Mouse (Mus musculus) ES-Bruce4 (cell line): ENCODE results near the gene R3hdm4. TPM values are rescaled to one million over a fixed set of nuclear protein-coding genes. Genes with fewer than 3 reads are reported as not detected.

Source experiments
- H3K27ac ChIP-seq: 2 replicates; pipeline ENCODE4 v1.5.1; 2012; ENCODE audit warnings: low read length, inconsistent platforms; ENCODE audit not compliant: insufficient read depth
- H3K27me3 ChIP-seq: 2 replicates; pipeline ENCODE4 v1.6.1; 2012; ENCODE audit warnings: mild to moderate bottlenecking, low read length, inconsistent platforms; ENCODE audit not compliant: control insufficient read depth, poor library complexity, insufficient read depth, severe bottlenecking
- H3K36me3 ChIP-seq: 2 replicates; pipeline ENCODE4 v1.6.1; 2012; ENCODE audit warnings: inconsistent platforms, mild to moderate bottlenecking, low read length, moderate library complexity; ENCODE audit not compliant: control insufficient read depth, poor library complexity, insufficient read depth, severe bottlenecking
- H3K4me1 ChIP-seq: one replicate; pipeline ENCODE4 v1.8.1; 2011; ENCODE audit warnings: low read length; ENCODE audit not compliant: control insufficient read depth, insufficient read depth
- H3K4me3 ChIP-seq: 2 replicates; pipeline ENCODE4 v1.5.1; 2011; ENCODE audit warnings: low read depth, mild to moderate bottlenecking, low read length
- H3K9ac ChIP-seq: 2 replicates; pipeline ENCODE4 v1.6.1; 2012; ENCODE audit warnings: low read depth, mild to moderate bottlenecking, inconsistent platforms; ENCODE audit not compliant: poor library complexity, severe bottlenecking
- H3K9me3 ChIP-seq: replicated peaks from 2 replicates; pipeline ENCODE4 v1.6.1; 2012; ENCODE audit warnings: mild to moderate bottlenecking, low read length, inconsistent platforms; ENCODE audit not compliant: control insufficient read depth, poor library complexity, insufficient read depth, severe bottlenecking
- CTCF ChIP-seq: IDR thresholded peaks from one replicate; pipeline ENCODE4 v1.8.1; 2011; ENCODE audit warnings: low read depth, low read length
- EP300 ChIP-seq: IDR thresholded peaks from 2 replicates; pipeline ENCODE4 v1.6.1; 2011; ENCODE audit warnings: low read depth, low read length; ENCODE audit not compliant: insufficient read depth
- POLR2A ChIP-seq: IDR thresholded peaks from one replicate; pipeline ENCODE4 v1.8.1; 2011; ENCODE audit warnings: low read length; ENCODE audit not compliant: insufficient read depth
- polyA plus RNA-seq: library from polyadenylated mRNA; stranded (reverse); fragments of >200 nt; gene quantifications from 2 replicates; pipeline ENCODE4 v1.2.4, GENCODE M21; 2011; ENCODE audit warnings: low read depth; ENCODE audit not compliant: missing spikeins, insufficient read depth, insufficient read length

Gene R3hdm4
- polyA plus RNA-seq, 1 experiment: 49.4 TPM

- H3K4me1 ChIP-seq: no peaks in the 10 kb centered on the region
- no peak overlapping the region for H3K4me3 ChIP-seq
- H3K9ac ChIP-seq: no peak overlapping the region
- TF ChIP-seq CTCF (no peak), EP300 (no peak), POLR2A (no peak)
- peaks cover 34% of the 10 kb centered on the region for H3K36me3 ChIP-seq
- H3K27me3 ChIP-seq: no peaks in the 10 kb centered on the region
- no peaks in the 10 kb centered on the region for H3K9me3 ChIP-seq
- no peak overlapping the region for H3K27ac ChIP-seq
Observed at GRCm38 (mm10) chr10:79864351-79865188, 56.4 kb downstream of the R3hdm4 start.

DNA sequence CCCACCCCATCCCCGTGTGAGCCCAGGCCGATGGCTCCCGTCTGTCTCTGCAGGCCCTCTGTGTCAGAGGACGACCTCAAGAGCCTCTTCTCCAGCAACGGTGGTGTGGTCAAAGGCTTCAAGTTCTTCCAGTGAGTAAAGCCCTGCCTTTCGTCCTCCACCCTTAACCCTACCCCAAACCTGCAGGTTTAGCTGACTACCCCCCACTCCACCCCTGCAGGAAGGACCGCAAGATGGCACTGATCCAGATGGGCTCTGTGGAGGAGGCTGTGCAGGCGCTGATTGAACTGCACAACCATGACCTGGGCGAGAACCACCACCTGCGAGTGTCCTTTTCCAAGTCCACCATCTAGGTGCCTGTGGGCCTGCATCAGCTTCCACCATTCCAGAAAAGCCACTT, 58.1 kb downstream of the R3hdm4 start:
- no peak for TF ChIP-seq EP300
- TF ChIP-seq POLR2A: no peak
- TF ChIP-seq CTCF: no peak
- Histone ChIP-seq H3K4me1 (no peaks in the 10 kb centered on the region), H3K27me3 (no peaks in the 10 kb centered on the region), H3K36me3 (peaks cover 50% of the 10 kb centered on the region), H3K27ac (no peak overlapping the region), H3K4me3 (no peak overlapping the region), H3K9ac (no peak overlapping the region), H3K9me3 (no peaks in the 10 kb centered on the region)

DNA sequence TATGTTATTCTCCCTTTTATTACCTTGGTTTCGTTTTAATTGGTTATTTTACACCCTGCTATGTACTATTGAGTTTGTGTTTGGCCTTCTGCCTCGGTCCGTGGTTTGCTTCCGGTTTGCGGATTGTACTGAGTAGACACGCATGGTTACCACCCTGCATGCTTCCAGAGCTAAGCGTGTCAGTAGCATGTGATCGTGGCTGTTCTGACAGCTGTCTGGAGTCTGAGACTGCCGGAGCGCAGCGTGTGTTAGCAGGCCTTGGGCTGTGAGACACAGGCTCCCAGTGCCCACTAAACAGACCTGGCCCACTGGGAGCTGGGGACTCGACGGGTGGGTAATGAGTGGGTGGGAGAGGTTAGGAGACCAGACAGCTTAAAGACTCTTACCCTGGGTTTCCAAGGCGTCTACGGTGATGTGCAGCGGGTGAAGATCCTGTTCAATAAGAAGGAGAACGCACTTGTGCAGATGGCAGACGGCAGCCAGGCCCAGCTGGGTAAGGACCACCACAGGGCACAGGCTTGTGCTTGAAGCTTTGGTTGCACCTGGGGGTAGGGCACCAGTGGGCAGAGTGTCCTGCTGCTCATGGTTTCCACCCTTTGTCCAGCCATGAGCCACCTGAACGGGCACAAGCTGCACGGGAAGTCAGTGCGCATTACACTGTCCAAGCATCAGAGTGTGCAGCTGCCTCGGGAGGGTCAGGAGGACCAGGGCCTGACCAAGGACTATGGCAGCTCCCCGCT, 58.8 kb downstream of the R3hdm4 start:
- Histone ChIP-seq H3K9ac (no peak overlapping the region), H3K4me1 (peaks cover 3% of the 10 kb centered on the region)
- TF ChIP-seq CTCF (no peak), POLR2A (no peak), EP300 (no peak)

DNA sequence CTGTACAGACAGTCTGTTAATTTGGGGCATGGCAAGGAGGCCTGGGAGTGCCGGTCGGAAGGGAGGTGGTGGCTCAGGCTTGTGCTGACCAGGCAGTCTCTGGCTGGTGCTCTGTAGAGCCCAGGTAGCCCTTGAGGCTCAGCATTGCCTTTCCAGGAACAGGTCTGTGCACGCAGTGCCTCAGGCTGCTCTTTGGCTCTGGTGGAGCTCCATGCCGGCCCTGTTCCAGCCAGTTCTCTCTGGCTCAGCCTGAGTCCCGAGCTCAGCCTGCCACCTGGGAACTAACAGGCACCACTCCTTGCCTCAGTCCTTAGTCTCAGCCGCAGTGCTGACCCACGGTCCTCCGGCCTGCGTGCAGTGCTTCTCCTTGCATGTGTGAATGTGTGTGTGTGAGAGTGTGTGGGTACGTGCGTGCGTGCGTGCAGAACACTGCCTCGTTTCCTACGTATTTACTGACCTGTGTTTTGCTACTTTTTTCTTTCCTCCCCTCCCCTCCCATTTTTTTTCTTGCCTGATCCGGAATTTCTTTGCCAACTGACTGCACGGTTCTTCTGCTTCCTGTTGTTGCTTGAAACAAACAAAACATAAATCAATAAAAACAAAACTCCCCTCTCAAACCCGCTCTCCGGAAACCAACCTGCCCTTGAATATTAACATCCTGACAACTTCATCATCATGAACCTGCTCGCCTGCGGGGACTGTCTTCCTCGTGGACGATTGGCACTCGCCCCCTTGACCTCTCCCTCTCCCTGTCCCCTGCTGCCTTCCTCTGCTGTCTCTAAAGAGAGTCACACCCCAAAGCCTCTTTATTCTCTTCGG, 59.6 kb downstream of the R3hdm4 start:
- no peak for TF ChIP-seq POLR2A
- no peak for TF ChIP-seq CTCF
- TF ChIP-seq EP300: no peak
- peaks cover 62% of the 10 kb centered on the region for H3K36me3 ChIP-seq
- no peaks in the 10 kb centered on the region for H3K27me3 ChIP-seq
- no peak overlapping the region for H3K9ac ChIP-seq
- peaks cover 5% of the 10 kb centered on the region for H3K4me1 ChIP-seq
- no peak overlapping the region for H3K4me3 ChIP-seq
- no peak overlapping the region for H3K27ac ChIP-seq
- no peaks in the 10 kb centered on the region for H3K9me3 ChIP-seq

More for the DNA sequence above, 58.8 kb downstream of the R3hdm4 start:
- peaks cover 55% of the 10 kb centered on the region for H3K36me3 ChIP-seq
- H3K27ac ChIP-seq: no peak overlapping the region
- H3K4me3 ChIP-seq: no peak overlapping the region
- no peaks in the 10 kb centered on the region for H3K9me3 ChIP-seq
- H3K27me3 ChIP-seq: no peaks in the 10 kb centered on the region

DNA sequence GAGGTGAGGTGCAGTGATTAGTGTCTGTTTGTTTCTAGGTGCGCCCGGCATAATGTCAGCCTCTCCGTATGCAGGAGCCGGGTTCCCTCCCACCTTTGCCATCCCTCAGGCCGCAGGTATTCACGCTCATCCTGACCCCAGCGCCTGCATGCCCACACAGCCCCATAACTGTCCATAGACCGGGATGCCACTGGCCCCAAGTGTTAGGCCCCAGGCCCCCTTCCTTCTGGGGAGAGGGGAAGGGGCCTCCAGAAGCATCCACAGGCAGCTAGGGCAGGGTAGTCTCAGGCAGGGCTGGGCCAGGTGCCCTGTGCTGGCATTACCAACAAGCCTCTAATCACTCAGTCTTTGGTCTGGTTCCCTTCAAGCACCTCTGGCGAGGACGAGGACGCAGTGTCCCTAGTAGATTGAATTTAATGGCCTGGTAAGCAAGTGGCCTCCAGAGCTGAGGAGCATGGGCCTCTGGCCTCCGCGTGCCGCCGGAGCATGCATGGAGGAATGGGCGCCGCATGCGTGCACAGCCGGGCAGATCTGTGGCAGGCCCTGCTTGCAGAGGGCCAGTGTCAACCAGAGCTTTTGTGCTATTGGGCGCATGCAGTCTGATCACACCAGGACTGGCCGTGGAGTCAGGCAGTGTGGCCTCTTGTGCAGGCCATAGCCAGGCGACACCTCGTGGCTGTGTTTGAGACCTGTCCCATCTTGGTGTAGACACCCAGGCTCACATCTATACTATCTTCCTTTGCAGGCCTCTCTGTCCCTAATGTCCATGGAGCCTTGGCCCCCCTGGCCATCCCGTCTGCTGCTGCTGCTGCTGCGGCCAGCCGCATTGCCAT, 60.7 kb downstream of the R3hdm4 start:
- Histone ChIP-seq H3K4me3 (no peak overlapping the region), H3K27me3 (no peaks in the 10 kb centered on the region), H3K27ac (no peak overlapping the region), H3K9me3 (no peaks in the 10 kb centered on the region), H3K36me3 (peaks cover 65% of the 10 kb centered on the region), H3K4me1 (peaks cover 5% of the 10 kb centered on the region), H3K9ac (no peak overlapping the region)
- no peak for TF ChIP-seq CTCF
- TF ChIP-seq EP300: no peak
- TF ChIP-seq POLR2A: no peak

Other genes starting within 250 kb of the R3hdm4 start
- 299 and 319 TPM in 2 replicates for gene Cdc34, start 239.0 kb downstream of the R3hdm4 start, polyA plus RNA-seq
- 2.8 and 3.6 TPM in 2 replicates for gene Gzmm, start 232.2 kb downstream of the R3hdm4 start, polyA plus RNA-seq
- 445 and 449 TPM in 2 replicates for gene Bsg, start 216.7 kb downstream of the R3hdm4 start, polyA plus RNA-seq
- 7.3 and 8.4 TPM in 2 replicates for gene Hcn2, start 204.6 kb downstream of the R3hdm4 start, polyA plus RNA-seq
- gene Polrmt, start 174.6 kb downstream of the R3hdm4 start, polyA plus RNA-seq: 21.9 and 23.0 TPM in 2 replicates
- gene Fgf22, start 166.1 kb downstream of the R3hdm4 start, polyA plus RNA-seq: 1.0 and 1.2 TPM in 2 replicates
- 49.6 and 61.5 TPM in 2 replicates for gene Rnf126, start 154.3 kb downstream of the R3hdm4 start, polyA plus RNA-seq
- gene Fstl3, start 143.9 kb downstream of the R3hdm4 start, polyA plus RNA-seq: 7.7 TPM in 2 replicates
- gene Prss57, start 130.2 kb downstream of the R3hdm4 start, polyA plus RNA-seq: not detected in 2 replicates
- gene Palm, start 127.6 kb downstream of the R3hdm4 start, polyA plus RNA-seq: 53.3 and 53.7 TPM in 2 replicates
- gene Misp, start 100.2 kb downstream of the R3hdm4 start, polyA plus RNA-seq: 4.0 and 6.4 TPM in 2 replicates
- 628 and 695 TPM in 2 replicates for gene Ptbp1, start 66.8 kb downstream of the R3hdm4 start, polyA plus RNA-seq
- 8.7 and 13.1 TPM in 2 replicates for gene Prtn3, start 46.7 kb downstream of the R3hdm4 start, polyA plus RNA-seq
- gene Plppr3, start 46.6 kb downstream of the R3hdm4 start, polyA plus RNA-seq: 6.4 and 8.3 TPM in 2 replicates
- gene Elane, start 35.0 kb downstream of the R3hdm4 start, polyA plus RNA-seq: not detected in 2 replicates
- not detected in 2 replicates for gene Cfd, start 30.4 kb downstream of the R3hdm4 start, polyA plus RNA-seq
- 17.4 and 17.5 TPM in 2 replicates for gene Med16, start 12.3 kb downstream of the R3hdm4 start, polyA plus RNA-seq
- gene Gm26602, start 10.4 kb downstream of the R3hdm4 start, polyA plus RNA-seq: not detected in 2 replicates
- 0.25 and 1.2 TPM in 2 replicates for gene Kiss1r, start 4.2 kb downstream of the R3hdm4 start, polyA plus RNA-seq
- 31.1 and 36.5 TPM in 2 replicates for gene Arid3a, start 5.8 kb upstream of the R3hdm4 start, polyA plus RNA-seq
- gene Wdr18, start 38.9 kb upstream of the R3hdm4 start, polyA plus RNA-seq: 47.6 and 55.3 TPM in 2 replicates
- gene Grin3b, start 49.5 kb upstream of the R3hdm4 start, polyA plus RNA-seq: not detected in 2 replicates
- 54.6 and 61.1 TPM in 2 replicates for gene Tmem259, start 63.1 kb upstream of the R3hdm4 start, polyA plus RNA-seq
- 156 and 164 TPM in 2 replicates for gene Cnn2, start 67.4 kb upstream of the R3hdm4 start, polyA plus RNA-seq
- 10.6 and 11.0 TPM in 2 replicates for gene Abca7, start 75.3 kb upstream of the R3hdm4 start, polyA plus RNA-seq
- gene Arhgap45, start 95.4 kb upstream of the R3hdm4 start, polyA plus RNA-seq: 6.5 and 6.9 TPM in 2 replicates
- 176 and 180 TPM in 2 replicates for gene Polr2e, start 118.6 kb upstream of the R3hdm4 start, polyA plus RNA-seq
- 479 and 507 TPM in 2 replicates for gene Gpx4, start 126.0 kb upstream of the R3hdm4 start, polyA plus RNA-seq
- 36.1 and 37.3 TPM in 2 replicates for gene Sbno2, start 184.4 kb upstream of the R3hdm4 start, polyA plus RNA-seq
- 70.3 and 91.6 TPM in 2 replicates for gene Stk11, start 194.6 kb upstream of the R3hdm4 start, polyA plus RNA-seq
- 242 and 255 TPM in 2 replicates for gene Atp5d, start 217.4 kb upstream of the R3hdm4 start, polyA plus RNA-seq
- gene Cbarp, start 219.6 kb upstream of the R3hdm4 start, polyA plus RNA-seq: 29.8 and 33.4 TPM in 2 replicates
- 67.4 and 73.2 TPM in 2 replicates for gene Midn, start 227.1 kb upstream of the R3hdm4 start, polyA plus RNA-seq
- gene Cirbp, start 244.8 kb upstream of the R3hdm4 start, polyA plus RNA-seq: 51.9 and 58.2 TPM in 2 replicates